Mouse (Mus musculus): ENCODE measurements at regions not wholly inside any gene's neighbourhood (a gene's known extent, or its start where the extent isn't known, plus 50 kb on each side); places are given as distances from the start of the nearest gene placed in this dataset.

GRCm38 (mm10) chr6:76697146-76697891 is 199.7 kb upstream of the Gm9008 start:
- no peak for DNase-seq

- DNase-seq = no peak
These were observed 191.2 kb upstream of the Gm9008 start for GRCm38 (mm10) chr6:76688831-76689230.

- DNase-seq = no peak
These were observed 142.0 kb upstream of the Gm9008 start for GRCm38 (mm10) chr6:76639583-76639982.

- no peak for DNase-seq
These were observed 130.8 kb upstream of the Gm9008 start for GRCm38 (mm10) chr6:76628379-76628778.

- DNase-seq = no peak
These were observed 123.9 kb upstream of the Gm9008 start for GRCm38 (mm10) chr6:76621499-76621898.

- DNase-seq = peak; percentile 52
These were observed 123.2 kb upstream of the Gm9008 start for GRCm38 (mm10) chr6:76620754-76621204.
